Mouse (Mus musculus) megakaryocyte progenitor cell, adult 5-6 weeks (primary cell): ENCODE data around the gene Kcna2. TPM values are rescaled to one million over a fixed set of nuclear protein-coding genes. Genes with fewer than 3 reads are reported as not detected.
A peak's percentile ranks its signal among the peaks of the same experiment; 100 is the strongest.

Experiments used
- ATAC-seq: replicated peaks from 2 replicates; pipeline ENCODE4 v1.8.0; 2016; ENCODE audit warnings: mild to moderate bottlenecking, moderate TSS enrichment, inconsistent platforms; ENCODE audit not compliant: poor library complexity
- total RNA-seq, 2 experiments: library from RNA; stranded (forward) in 1 of 2; stranded (reverse) in 1 of 2; fragments of 157-497, 149-512 nt in 1 of 2; fragments of 200-1000 nt in 1 of 2; gene quantifications; 2 replicates each; pipeline versions ENCODE4 v1.2.3 to v1.2.4; 2015 to 2017

Gene Kcna2
- total RNA-seq, 2 experiments from 2014 or later, result not detected

DNA sequence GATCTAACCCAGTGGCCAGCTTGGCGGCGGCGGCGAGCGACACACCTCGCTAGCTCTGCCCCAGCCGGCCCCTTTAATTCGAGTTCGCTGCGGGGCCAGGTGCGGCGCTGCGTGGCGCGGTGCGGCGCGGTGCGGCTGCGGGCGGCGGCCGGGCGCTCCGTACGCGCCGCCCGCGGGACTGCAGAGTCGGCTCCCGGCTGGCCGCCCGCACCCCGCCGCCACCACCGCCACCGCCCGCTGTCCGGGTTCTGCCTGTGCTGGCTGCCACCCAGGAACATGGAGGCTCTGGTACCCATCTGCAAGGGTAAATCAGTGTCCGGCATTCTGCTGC lies 475 bp downstream of the Kcna2 start:
- no peak for ATAC-seq

DNA sequence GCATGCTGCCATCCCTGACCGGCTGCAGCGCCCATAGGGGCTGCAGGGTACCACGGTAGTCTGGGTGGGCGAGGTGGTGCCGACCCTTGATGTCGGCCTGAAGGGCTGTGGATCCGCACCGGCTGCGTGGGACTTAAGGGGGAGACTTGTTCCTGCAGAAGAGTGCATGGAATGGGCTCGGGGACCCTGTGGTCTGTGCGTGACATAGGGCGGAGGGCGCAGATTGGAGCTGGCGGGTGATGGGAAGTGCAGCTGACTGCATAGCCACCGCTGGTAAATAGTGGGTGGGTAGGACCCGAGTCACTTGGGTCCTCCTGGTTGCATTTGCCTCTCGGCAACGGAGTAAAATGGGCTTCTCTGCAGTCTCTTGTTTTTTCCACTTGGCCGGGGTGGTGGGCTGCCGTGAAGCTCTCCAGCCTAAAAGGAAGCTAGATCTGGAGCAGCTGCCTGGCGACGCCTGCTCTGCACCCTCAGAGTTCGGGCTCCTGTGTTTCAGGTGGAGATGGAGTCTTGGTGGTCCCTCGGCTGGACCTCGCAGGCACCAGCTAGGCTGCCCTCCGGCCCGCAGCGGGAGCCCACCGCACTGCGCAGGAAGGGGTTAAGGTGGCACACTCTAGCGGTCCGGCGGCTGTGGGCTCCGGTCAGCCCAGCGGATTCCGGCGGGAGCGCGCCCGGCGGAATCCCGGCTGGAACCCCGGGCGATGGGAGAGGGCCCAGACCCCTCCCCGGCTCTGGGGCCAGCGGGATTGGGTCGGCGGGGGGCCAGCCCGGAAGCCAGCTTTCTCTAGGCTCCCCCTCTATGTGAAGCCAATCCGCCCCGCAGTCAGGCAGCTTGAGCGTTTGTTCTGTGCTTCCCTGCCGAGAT lies 1.1 kb downstream of the Kcna2 start:
- ATAC-seq, result no peak

DNA sequence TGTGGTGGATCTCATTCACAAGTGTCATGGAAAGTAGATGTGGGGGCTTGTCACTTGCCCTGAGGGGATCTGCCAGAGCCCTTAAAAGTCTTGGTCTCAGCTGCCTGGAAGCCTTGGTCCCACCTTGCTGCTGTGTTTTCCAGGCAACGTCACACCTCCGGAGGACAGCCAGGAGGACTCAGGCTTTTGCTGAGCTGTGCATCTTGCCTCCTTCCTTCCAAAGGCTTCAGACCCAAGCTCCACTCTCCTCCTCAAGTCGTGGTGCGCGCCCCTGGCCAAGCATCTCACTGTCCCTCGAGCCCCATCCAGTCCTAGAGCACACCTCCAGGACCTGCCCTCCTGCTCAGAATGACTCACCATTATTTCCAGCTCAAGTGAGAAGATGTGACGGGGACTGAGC lies 2.1 kb downstream of the Kcna2 start:
- ATAC-seq, result no peak

DNA sequence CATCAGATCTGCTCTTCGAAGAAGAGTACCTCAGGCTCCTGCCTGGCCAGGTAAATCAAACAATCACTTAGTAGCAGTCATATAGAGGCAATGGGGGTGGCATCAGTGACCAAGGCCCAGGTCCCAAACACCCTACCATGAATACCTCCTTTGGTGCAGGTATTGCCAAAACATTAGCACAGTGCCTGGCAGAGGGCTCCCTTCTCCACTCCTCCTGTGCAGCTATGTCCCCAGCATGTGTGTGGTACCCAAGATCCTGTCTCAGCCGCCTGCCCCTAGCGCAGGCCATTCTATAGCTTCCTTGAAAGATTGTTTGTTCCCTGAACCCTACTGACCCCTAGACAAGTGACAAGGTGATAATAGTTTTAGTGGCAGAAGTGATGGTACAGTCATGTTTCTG lies 2.5 kb downstream of the Kcna2 start:
- ATAC-seq, result no peak

DNA sequence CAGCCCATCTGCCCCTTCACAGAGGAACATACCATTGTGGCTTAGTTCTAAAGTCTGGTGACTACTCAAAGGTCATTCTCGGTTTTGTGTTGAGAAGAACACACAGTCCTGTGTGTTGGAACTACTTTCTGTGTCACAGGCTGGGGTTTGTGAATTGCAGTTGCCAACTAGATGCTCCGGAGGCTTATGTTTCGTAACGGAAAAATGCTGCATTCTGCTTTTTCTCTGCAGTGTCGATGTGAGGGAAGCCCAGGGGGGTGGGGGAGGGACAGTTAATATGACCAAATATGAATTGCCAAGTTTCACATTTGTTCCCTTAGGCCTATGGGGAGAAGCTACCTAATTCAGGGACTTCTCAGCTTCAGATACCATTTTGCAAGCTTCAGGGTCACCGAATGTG lies 5.0 kb downstream of the Kcna2 start:
- ATAC-seq, result no peak

DNA sequence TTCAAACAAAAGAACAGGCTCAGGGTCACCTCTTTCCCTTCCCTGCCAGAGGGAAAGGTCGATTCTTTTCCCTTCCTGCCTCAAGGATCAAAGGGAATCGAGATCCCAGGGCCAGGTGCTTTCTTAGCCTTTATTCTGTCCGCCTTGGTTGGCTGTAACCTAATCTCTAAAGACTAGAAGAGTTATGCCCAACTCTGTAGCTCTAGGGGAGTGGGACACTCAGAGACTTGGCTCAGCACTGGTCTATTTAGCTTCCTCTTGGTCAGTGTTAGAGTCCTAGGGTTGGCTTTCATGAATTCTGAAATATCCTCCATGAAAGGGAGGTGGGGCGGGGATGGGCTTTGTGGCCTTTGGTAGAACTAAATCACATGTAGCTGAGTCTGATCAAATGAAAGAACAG lies 11.6 kb downstream of the Kcna2 start:
- ATAC-seq, result no peak

DNA sequence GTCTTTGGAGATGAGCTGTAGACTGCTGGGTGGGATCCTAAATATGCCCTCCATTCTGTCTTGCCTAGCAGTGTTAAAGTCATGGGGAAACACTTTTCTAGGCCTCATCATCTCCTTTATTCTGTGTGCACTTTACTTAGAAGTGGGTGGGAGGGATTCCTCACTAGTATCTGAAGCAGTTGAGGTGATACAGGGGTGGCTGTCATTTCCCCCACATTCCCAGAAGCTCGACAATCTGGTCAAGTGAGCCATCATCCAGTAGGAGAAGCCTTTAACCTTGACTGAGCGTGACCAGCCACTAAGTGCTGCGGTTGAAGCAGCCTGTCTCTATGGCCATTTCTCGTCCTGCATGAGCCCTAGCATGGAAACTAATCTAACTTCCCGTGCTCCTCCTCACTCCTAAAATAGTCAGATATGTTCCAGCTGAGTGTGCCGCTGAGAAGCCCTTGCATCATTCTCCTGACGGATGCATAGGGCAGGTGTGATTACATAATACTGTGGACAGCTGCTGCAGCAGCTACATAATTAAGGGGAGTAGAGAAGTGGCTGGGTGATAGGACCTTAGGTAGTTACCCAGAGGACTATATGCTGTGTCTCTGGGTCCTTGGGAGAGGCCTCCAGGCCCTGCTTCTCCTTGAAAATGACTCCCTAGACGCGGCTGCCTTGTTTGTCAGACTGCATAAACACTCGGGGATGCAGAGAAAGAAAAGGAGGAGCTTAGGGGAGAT lies 12.2 kb downstream of the Kcna2 start:
- no peak for ATAC-seq

DNA sequence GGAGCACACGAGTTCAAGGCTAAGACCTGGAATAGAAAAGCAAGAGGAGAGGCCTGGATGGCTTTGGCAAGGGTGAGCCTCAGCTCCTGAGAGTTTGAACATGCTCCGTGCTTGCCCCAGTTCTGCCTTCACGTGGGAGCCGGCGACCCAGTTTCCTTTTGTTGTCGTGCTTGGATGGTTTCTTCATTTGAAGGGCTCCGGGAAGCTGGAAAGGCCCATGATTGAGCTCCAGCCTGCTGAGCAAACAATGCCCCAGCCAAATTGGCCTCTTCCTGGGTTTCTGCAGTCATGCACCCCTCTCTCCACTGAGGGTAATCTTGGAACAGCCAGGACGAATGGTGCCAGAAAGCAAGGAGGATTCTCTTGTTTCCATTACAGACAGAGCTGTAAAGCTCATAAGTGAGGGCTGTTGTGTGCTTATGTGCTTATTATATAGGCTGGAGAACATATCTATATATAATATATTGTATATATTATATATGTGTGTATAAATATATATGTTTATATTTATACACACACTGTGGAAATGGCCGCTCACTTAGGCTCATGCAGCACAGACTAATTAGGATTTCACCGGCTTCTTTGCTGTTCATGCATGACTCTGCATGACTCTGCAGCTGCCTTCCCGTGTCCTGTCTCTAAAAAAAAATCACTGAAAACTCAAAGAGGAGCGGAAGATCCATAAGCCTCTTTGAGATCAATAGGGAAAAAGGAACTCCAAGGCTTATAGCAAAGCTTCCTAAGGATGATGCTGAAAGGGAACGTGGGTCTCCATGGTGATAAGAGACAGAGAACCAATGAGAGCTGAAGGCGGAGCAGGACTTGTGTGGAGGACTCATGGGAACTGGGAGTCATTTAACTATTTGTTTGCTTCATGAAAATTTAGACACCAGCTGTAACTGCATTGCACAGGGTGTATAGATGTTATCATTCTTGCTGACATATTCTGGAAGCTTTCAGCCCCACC lies 13.1 kb downstream of the Kcna2 start:
- no peak for ATAC-seq

DNA sequence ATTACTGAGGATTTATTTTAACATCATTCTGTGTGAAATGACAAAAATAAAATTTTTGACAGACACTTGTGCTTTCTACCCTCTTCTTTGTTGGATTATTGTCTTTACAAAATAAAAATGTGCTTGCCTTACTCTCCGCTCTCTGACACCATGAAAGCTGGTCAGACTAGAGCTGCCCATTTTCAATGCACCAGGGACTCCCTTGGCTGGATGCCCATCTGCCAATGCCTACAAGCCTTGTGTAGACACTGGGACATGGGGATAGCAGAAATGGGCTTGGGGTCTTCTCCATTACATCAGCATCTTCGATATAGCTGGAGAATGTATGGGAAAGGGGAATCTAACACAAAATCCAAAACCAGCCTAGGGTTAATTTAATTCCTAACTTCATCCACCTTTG lies 14.0 kb downstream of the Kcna2 start:
- ATAC-seq, result no peak

DNA sequence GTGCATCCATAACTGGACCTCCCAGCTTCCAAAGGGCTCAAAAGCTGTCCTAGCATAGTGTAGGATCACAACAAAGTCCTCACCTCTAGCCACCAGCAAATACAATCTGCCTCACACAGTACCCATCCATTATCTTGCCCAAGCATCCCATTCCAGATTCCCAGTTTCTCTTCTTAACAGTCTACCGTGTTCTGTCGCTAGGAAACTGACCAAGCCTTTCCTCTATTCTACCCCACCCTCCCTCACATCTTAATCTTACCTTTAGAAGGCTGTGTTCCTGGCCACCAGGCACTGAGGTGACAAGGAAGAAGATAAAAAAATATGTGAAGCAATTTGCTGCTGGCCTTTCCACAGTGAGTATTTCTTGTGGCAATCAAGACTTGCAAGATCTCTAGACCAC lies 14.8 kb downstream of the Kcna2 start:
- no peak for ATAC-seq

DNA sequence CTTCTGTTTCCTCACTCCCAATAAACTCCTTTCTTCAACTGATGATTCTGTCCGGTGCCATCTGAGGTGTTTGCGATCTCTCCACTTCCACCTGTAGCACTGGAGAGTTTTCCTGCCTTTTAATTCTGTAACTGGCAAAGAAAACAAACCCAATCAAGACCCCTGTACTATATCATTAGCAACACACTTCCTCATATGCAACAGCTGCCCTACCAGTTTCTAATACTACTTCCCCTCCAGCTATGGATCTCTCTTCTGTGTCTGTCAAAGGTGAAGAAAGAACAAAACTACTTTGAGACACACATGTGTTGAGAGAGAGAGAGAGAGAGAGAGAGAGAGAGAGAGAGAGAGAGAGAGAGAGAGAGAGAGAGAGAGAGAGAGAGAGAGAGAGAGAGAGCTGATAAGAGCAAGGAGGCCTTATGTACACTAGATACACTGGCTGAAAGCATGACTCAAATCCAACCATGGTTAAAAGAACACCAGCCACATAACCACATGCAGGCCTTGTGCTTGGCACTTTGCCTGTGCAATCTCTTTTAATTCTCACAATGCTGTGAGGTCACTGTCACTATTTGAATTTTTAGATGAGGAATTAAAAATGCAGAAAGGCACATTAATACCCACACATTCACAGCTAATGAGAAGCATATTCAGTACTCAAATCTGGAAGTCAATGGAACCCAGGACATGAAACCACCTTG lies 19.1 kb downstream of the Kcna2 start:
- ATAC-seq, result peak; percentile 61

DNA sequence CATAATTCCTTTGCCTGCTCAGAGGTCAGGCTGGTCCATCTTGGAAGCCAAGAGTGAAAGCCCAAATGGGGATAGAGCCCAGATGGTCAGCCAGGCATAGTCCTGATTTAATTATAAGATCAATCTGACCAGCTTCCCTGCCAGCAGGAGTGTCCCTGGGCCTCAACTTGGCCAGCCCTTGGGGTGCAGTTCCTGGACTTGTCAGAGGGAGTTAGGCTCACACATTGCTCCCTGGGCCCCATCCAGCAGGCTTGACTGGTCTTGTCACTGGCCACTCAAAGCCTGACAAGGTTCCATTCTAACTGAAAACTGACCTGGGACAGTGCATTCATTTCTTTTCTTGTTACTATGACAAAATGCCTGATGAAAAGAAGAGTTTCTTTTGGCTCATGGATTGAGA lies 21.4 kb downstream of the Kcna2 start:
- no peak for ATAC-seq

DNA sequence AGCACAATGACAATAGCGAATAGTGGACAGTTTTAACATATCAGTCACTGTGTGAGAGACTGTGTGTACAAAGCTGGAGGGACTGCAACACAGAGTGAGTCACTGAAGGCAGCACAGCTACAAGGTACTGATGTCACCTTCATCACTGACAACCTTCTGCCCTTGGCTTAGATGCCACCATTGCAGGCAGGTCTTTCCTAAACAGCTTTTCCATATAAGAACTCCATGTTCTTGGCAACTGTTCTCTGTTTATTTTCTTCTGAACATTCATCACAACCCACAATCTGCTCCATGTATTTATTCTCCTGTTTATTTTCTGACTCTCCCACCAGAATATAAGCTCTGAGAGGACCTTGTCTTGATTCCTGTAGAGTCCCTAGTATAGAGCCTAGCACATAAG lies 26.7 kb downstream of the Kcna2 start:
- no peak for ATAC-seq

DNA sequence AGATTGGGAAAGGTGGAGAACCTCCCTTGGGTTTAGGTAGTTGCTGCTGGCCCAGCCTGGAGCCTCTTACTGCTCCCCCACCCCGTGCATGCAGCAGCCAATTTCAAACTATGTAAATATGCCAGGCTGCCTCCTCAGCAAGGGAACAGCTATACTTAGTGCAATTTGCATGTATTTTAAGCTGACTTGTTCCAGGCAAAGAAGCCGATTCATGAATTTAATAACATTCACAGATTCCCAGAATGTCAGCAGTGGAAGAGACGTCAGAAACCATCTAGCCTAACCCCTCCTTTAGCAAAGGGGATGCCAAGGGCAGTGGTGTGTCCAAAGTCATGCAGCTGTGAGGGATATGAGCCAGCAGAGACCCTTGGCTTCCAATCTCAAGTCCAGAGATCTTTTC lies 27.5 kb downstream of the Kcna2 start:
- ATAC-seq, result no peak

DNA sequence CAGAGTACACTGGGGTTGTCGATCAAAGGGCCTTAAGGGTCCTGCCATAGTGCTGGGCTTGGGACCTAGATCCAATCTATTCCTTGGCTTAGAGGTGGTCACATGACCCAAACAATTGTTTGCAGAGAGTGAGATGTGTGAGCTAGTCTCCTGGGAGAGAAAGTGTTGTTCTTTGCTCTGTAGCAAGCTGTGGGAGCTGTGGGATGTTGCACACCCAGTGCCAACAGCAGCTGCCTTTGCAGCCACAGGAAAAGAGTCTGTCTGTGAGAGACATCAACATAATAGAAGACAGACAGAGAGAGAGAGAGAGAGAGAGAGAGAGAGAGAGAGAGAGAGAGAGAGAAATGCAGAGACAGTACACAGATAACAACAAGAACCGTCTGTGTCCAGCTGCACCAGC lies 28.3 kb downstream of the Kcna2 start:
- no peak for ATAC-seq

DNA sequence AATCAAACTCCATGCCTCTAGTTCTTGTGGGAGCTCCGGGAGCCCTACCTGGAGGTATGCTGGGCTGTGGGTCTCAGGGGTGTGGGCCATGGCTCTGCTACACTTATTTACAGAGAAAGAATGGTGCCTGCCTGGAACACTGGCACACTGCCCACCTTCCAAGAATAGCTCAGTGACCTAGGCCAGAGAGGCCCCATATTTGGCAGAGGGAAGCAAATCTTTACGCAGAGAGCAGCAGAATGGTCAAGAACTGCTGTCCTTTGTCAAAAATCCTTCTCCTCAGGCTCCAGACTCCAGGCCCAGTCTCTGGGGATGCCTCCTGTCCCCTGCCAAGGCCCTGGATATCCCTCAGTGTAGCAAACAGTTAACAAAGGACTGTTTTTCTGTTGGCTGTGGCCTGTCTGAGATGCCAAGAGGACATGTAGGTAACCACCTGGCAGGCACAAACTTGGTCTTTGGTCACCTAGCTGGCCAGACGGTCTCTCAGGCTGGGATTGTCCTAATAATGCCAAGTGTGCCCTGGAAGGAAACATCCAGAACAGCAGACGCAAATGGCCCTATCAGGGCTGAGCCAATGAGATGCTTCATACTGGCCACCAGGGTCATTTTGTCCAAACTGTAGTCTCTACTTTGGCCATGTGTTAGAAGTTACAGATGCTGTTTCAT lies 29.8 kb downstream of the Kcna2 start:
- ATAC-seq, result no peak

DNA sequence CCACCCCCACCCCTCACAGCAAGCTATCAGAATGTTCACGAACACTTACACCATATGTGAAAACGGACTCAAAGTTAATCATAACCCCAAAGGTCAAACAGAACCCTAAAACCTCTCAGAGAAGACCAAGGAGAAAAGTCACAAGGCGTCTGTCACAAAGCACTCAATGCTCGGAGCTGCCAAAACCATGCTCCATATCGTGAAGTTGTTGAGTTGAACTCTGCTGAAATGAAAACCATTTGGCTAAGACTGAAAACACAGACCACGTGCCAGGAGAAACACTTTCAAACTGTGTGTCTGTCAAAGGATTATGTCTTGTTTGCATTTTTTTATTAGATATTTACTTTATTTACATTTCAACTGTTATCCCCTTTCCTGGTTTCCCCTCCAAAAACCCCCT lies 30.9 kb downstream of the Kcna2 start:
- no peak for ATAC-seq

DNA sequence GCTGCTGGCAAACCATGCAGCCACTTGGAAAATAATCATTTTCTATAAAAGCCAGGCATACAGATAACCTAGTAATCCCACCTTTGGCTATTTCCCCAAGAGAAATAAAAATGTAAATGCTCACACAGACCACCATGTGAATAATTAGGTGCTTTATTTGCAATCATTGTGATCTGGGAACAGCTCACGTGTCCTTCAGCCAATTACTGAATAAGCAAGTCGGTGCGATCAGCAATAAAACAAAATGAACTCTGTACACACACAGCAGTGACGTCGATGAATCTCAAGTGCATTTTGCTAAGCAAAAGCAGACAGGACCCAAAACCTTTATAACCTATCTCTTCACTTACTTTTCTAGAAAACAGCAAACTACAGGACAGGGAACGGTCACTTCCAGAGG lies 31.7 kb downstream of the Kcna2 start:
- ATAC-seq, result no peak

DNA sequence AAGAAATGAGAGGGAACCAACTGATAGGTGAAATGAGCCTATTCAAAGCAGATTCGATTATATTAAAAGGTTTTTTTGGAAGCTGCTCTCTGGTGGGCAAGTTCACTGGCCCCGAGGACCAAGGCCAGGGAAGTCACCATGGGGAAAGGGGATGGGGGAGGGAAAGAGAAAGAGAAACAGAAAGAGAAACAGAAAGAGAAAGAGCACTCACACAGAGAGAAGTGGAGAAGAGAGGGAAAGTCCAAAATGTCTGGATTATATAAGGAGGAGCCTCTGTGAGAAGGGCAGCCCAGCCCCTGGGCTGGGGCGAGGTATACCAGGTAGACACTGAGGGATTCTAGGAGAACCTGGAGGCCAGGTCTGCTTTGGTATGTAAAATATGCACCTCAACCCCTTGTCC lies 33.5 kb downstream of the Kcna2 start:
- ATAC-seq, result no peak

DNA sequence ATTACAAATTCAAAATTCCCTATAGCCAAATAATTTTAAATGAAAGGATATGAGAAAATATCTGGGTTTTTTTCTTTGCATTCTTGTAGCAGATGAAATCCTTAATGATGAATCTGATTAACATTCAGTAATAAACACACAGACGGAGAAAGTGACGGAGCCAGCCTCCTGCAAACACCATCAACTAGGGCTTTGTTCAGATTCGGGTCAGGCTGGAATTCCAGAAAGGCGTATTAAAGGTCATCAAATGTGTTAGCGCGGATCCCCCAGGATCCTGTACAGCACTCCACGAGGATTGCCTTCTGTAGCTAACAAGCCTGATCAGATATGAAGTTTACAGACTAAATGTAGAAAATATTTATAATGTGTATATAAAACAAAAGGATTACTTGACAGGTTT lies 46.2 kb downstream of the Kcna2 start:
- no peak for ATAC-seq
